Mouse (Mus musculus): ENCODE measurements around the gene Ppm1h. TPM values are rescaled to one million over a fixed set of nuclear protein-coding genes. Genes with fewer than 3 reads are reported as not detected.

Ppm1h gene
- total and polyA plus RNA-seq, 3 experiments = 1.2 to 1.3 (median 1.3) TPM

GRCm38 (mm10) chr10:122807127-122808105, 128.9 kb downstream of the Ppm1h start:
- TF ChIP-seq SMC3 (IDR thresholded peaks at IDR 0.05; ENCODE audit: low read depth, low read length) (peak; percentile 88), TBP (conservative IDR thresholded peaks at IDR 0.05; ENCODE audit: low read depth, low read length) (0 out of 2 replicates have a peak, but pooled peaks have one; percentile 21), EP300 (IDR thresholded peaks at IDR 0.05; ENCODE audit: low read length) (no peak), RAD21 (IDR thresholded peaks at IDR 0.05; ENCODE audit: low read depth, low read length) (peak; percentile 89), JUND (conservative IDR thresholded peaks at IDR 0.05; ENCODE audit: low read depth, low read length) (no peak), E2F4 (IDR thresholded peaks at IDR 0.05; ENCODE audit: insufficient replicate concordance, low read depth, low read length) (no peak), RCOR1 (conservative IDR thresholded peaks at IDR 0.05; ENCODE audit: low read depth, low read length) (0 out of 2 replicates have a peak, but pooled peaks have one; percentile 17), KAT2A (IDR thresholded peaks at IDR 0.05; ENCODE audit: insufficient replicate concordance, low read length) (no peak), SIN3A (IDR thresholded peaks at IDR 0.05; ENCODE audit: low read length) (no peak), MXI1 (IDR thresholded peaks at IDR 0.05; ENCODE audit: low read depth, low read length) (no peak), ZNF384 (IDR thresholded peaks at IDR 0.05; ENCODE audit: low read depth, low read length) (peak; percentile 100), MYC (IDR thresholded peaks at IDR 0.05; ENCODE audit: low read depth, low read length) (0 out of 2 replicates have a peak, but pooled peaks have one; percentile 58), ELF1 (IDR thresholded peaks at IDR 0.05; ENCODE audit: low read depth, low read length) (peak; percentile 63), TCF12 (IDR thresholded peaks at IDR 0.05; ENCODE audit: low read depth, low read length) (no peak), MAZ (IDR thresholded peaks at IDR 0.05; ENCODE audit: low read depth, low read length) (no peak), ZKSCAN1 (IDR thresholded peaks at IDR 0.05; ENCODE audit: borderline replicate concordance, low read depth, low read length) (no peak; the same call in 1 of the 2 replicates), MEF2A (IDR thresholded peaks at IDR 0.05; ENCODE audit: borderline replicate concordance, low read depth, low read length) (no peak), UBTF (IDR thresholded peaks at IDR 0.05; ENCODE audit: low read depth, low read length) (peak; percentile 74; the same call in 1 of the 2 replicates), JUN (IDR thresholded peaks at IDR 0.05; ENCODE audit: insufficient read depth, low read depth, low read length) (no peak), CHD2 (IDR thresholded peaks at IDR 0.05; ENCODE audit: low read length) (no peak), MAFK (IDR thresholded peaks at IDR 0.05; ENCODE audit: insufficient replicate concordance, low read length) (no peak), CHD1 (IDR thresholded peaks at IDR 0.05; ENCODE audit: low read depth, low read length) (no peak), NRF1 (IDR thresholded peaks at IDR 0.05; ENCODE audit: low read depth, low read length) (no peak), CTCF (conservative IDR thresholded peaks at IDR 0.05 in 1 of 2, IDR thresholded peaks at IDR 0.05 in 1 of 2; ENCODE audit: low read depth in 2 of 2, low read length in 2 of 2) (peak; percentile 78 to 95), POLR2A (IDR thresholded peaks at IDR 0.05; ENCODE audit: low read depth, low read length) (no peak), HCFC1 (IDR thresholded peaks at IDR 0.05; ENCODE audit: low read depth, low read length) (peak; percentile 15; the same call in 1 of the 2 replicates), NELFE (IDR thresholded peaks at IDR 0.05; ENCODE audit: low read depth, low read length) (0 out of 2 replicates have a peak, but pooled peaks have one; percentile 20), GABPA (IDR thresholded peaks at IDR 0.05; ENCODE audit: insufficient replicate concordance, low read depth, low read length) (no peak)
- Histone ChIP-seq H3K27ac (ENCODE audit: insufficient read depth, low read depth) (no peak overlapping the region), H3K9ac (ENCODE audit: insufficient read depth, low read depth) (no peak overlapping the region), H3K27me3 (replicated peaks) (no peaks in the 10 kb centered on the region), H3K4me2 (ENCODE audit: insufficient read depth, low read depth, poor library complexity, severe bottlenecking) (no peak overlapping the region; the same call in 1 of the 2 replicates), H3K79me2 (replicated peaks; ENCODE audit: control insufficient read depth, extremely low read depth, insufficient read depth, poor library complexity, severe bottlenecking) (no peaks in the 10 kb centered on the region), H3K9me3 (replicated peaks; ENCODE audit: low read length) (no peaks in the 10 kb centered on the region), H3K36me3 (replicated peaks in 1 of 2; ENCODE audit: control insufficient read depth in 1 of 2, insufficient read depth in 1 of 2, low read length in 1 of 2) (no peaks in the 10 kb centered on the region), H3K4me3 (replicated peaks in 1 of 3; ENCODE audit: low read depth in 2 of 3, low read length in 2 of 3, poor library complexity in 1 of 3) (peak overlapping the region in 1 of 3 experiments; percentile 32), H3K4me1 (ENCODE audit: control insufficient read depth in 1 of 2, insufficient read depth in 2 of 2) (peaks cover 0 to 21% of the 10 kb centered on the region in 2 experiments; a peak in 2 of 4 replicates)
- in situ Hi-C loops (cut with MboI; ENCODE audit: low pct_ligation_motif_present, low pct_unique_long_range_greater_than_20kb, low sequenced_read_pairs) = loop anchor here (5.0 kb wide), 1 partner anchor 195 kb away; no protein-coding TSS in a partner anchor
- dilution Hi-C loops (cut with MboI; ENCODE audit: extremely low pct_ligation_motif_present, extremely low pct_unique_long_range_greater_than_20kb, low sequenced_read_pairs) = no loop called here
- peak; percentile 84 for DNase-seq (ENCODE audit: extremely low read depth)
